Mouse (Mus musculus): ENCODE results near the gene Cdkl1.

DNA sequence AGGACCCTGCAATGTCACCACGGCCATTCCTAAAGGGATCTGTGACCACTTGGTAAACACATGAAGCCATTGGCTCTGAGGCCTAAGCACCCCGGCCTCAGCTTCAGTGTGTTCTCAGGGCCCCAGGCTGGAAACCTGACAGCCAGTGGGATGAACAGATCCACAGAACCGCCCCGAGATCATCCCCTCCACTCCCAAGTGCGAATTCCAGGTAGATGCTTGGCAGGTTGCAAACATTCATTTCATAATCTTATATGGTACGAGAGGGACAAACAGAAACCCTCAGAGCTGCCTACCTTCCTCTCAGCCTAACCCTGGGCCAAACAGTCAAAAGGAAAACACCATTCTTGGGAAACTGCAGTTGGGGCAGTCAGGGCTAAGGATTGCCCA, 13.7 kb downstream of the Cdkl1 start:
- TF ChIP-seq CTCF (IDR thresholded peaks at IDR 0.05) (no peak), POLR2A (IDR thresholded peaks at IDR 0.05; ENCODE audit: insufficient read depth, low read depth, low read length) (no peak)

Data from heart, adult 2 months (tissue).